In the genomic region with DNA sequence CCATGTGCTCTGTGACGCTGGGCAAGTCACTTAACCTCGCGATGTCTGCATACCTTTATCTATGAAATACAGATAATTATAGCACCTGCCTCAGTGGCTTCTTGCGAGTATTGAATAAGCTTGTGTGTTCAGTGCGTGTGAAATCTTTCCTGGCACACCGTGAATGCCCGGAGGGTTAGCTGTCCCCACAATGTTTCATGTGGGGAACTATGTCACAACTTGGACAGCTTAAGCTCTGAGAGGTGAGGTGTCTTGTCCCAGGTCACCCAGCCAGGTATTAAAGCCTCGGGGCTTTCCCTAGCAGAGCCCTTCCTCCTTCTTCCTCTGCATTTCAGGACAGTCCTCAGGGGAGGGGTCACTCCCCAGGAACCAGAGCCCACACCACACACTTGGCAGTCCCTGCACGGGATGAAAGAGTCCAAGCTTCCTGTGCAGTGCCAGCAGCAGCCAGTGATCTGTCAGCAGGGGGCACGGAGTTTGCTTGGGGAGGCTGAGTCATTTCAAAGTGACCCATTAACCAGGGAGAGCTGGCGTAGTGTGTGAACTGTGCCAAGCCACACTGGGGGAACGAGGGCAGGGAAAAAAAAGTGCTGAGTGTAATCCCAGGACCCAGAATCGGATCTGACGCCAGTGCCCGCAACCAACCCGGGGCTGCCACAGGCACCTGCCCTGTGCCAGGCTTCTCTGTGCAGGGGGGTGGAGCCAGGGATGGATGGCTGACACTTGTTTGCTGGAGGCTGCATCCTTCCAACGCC, we compare ENCODE assay signal across 9 mouse cellular contexts. TPM values are rescaled to one million over a fixed set of nuclear protein-coding genes. Genes with fewer than 3 reads are reported as not detected.
DNase-seq lines count a peak whose midpoint lies in the region; ATAC-seq and TF ChIP-seq lines count a peak whose summit lies in the region.
"Had no signal": no experiment of that assay in that cellular context is flagged by ENCODE, and none has a peak within 500 bp of the region (broad histone marks: within the 10 kb centered on the region; RNA-seq: fewer than 3 reads in every experiment).

No protein-coding gene starts in this region.

- peak; percentile 57 to 72 for DNase-seq in cerebellum, adult 2 months
- DNase-seq in cerebellum, adult 11 months = no peak
- peak; percentile 19 to 33 for DNase-seq in lung, adult 18-20 months
- no peak for DNase-seq in lung, postnatal 25 days (ENCODE audit: low spot score)
- DNase-seq in layer of hippocampus, postnatal 10 days (ENCODE audit: low spot score in 2 of 2) = peak; percentile 41 to 58
- no peak for DNase-seq in left cerebral cortex, adult 8-10 months (ENCODE audit: low spot score in 2 of 2)

- no peak overlapping the region for H3K4me3 ChIP-seq in cerebellum, adult 2 months (replicated peaks; ENCODE audit: insufficient read depth, low read depth, low read length)

- peak; percentile 92 for ATAC-seq in common myeloid progenitor, adult 5-6 weeks (replicated peaks; ENCODE audit: low read depth, poor library complexity, severe bottlenecking)
- no peak for ATAC-seq in megakaryocyte, adult 5-6 weeks (ENCODE audit: poor library complexity, severe bottlenecking)

- peaks cover 55% of the 10 kb centered on the region for H3K4me1 ChIP-seq in cerebellum, adult 2 months (ENCODE audit: control insufficient read depth, insufficient read depth, low read length)

- 31% methylated on average over 17 of the region's 17 CpGs for WGBS in cerebellum, adult 2 months

- no peak for TF ChIP-seq CTCF in cerebellum, adult 2 months (IDR thresholded peaks at IDR 0.05; ENCODE audit: borderline replicate concordance, insufficient read depth, low read depth, low read length)

- H3K27me3 ChIP-seq in cerebellum, adult 2 months (ENCODE audit: control insufficient read depth, insufficient read depth, low read length) = no peaks in the 10 kb centered on the region

- no peak overlapping the region for H3K27ac ChIP-seq in cerebellum, adult 2 months (ENCODE audit: insufficient read depth, low read length)

- TF ChIP-seq POLR2A in cerebellum, adult 2 months (IDR thresholded peaks at IDR 0.05; ENCODE audit: borderline replicate concordance, insufficient read depth, low read length) = no peak

RNA-seq across cellular contexts. Expression of a gene that starts 27.3 kb away (rescaled TPM):
- polyA plus RNA-seq in cerebellum, adult 2 months (2012; rRNA removed) = 36.4 and 44.3 TPM in 2 replicates
- total RNA-seq in common myeloid progenitor, adult 5-6 weeks (2017) = 4.6 and 4.8 TPM in 2 replicates
- 10 to 100 TPM; 17.9 to 26.0 TPM for total RNA-seq in layer of hippocampus, postnatal 10 days (2021)
- not detected in 2 replicates for total RNA-seq in megakaryocyte, adult 5-6 weeks (2015)
- total RNA-seq in megakaryocyte, adult 5-6 weeks (2017) = not detected in 2 replicates
- 10 to 100 TPM; 14.6 to 26.0 (median 18.3) TPM for total RNA-seq in left cerebral cortex, adult 8-10 months (2022)
- total RNA-seq: monocyte, adult 5-6 weeks had no signal

RNA-seq across cellular contexts. Expression of a gene that starts 27.4 kb away (rescaled TPM):
- 89.3 and 90.2 TPM in 2 replicates for polyA plus RNA-seq in cerebellum, adult 2 months (2012; rRNA removed)
- total RNA-seq in common myeloid progenitor, adult 5-6 weeks (2017) = 14.0 and 14.9 TPM in 2 replicates
- 10 to 100 TPM; 37.4 to 39.7 TPM for total RNA-seq in layer of hippocampus, postnatal 10 days (2021)
- 53.1 TPM in 2 replicates for total RNA-seq in megakaryocyte, adult 5-6 weeks (2015)
- 12.3 and 18.0 TPM in 2 replicates for total RNA-seq in megakaryocyte, adult 5-6 weeks (2017)
- 10 to 100 TPM; 72.9 to 80.6 (median 76.1) TPM for total RNA-seq in left cerebral cortex, adult 8-10 months (2022)

Comparison
In these comparisons a context has a peak if more than half of its experiments do, and no peak if none do; other contexts are left out.
1. DNase-seq: peak in cerebellum, adult 2 months (2 of 2), lung, adult 18-20 months (2 of 2) and layer of hippocampus, postnatal 10 days (2 of 2); none in cerebellum, adult 11 months (single experiment), lung, postnatal 25 days (single experiment) and left cerebral cortex, adult 8-10 months (0 of 2).